Mouse (Mus musculus) gastrocnemius, postnatal 4 days (tissue): Measurements from ENCODE around the gene Dgkb. TPM values are rescaled to one million over a fixed set of nuclear protein-coding genes. Genes with fewer than 3 reads are reported as not detected.
A peak's percentile ranks its signal among the peaks of the same experiment; 100 is the strongest.

Source experiments
- DNase-seq, 2 experiments: peaks; one replicate each; pipeline ENCODE4 v3.0.0; 2021 to 2022; ENCODE audit warnings: low spot score in 2 of 2, mixed read lengths in 2 of 2
- total RNA-seq, 2 experiments: library from RNA; stranded (reverse); gene quantifications; 2 replicates each; pipeline ENCODE4 v1.2.3; 2021

Dgkb gene
- total RNA-seq, 2 experiments from 2014 or later = 2.3 to 3.4 TPM

DNA sequence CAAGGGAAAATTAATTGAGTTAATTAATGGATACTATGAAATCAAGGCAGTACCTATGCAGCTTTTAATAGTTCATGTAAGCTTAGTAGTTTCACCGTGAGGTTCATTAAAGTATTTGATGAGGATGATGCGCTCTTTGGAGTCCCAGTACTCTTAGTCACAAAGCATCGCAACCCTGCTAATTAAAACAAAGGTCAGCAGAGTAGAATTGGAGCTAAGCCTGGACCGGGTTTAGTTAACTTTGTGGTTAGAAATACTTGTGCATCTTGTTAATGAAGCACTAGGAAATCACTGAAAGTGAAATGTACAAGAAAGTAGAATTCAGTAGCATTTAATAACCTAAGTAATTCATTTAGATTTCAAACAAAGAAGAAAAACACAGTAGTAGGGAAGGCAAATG is 544.0 kb downstream of the Dgkb start:
- no peak for DNase-seq

DNA sequence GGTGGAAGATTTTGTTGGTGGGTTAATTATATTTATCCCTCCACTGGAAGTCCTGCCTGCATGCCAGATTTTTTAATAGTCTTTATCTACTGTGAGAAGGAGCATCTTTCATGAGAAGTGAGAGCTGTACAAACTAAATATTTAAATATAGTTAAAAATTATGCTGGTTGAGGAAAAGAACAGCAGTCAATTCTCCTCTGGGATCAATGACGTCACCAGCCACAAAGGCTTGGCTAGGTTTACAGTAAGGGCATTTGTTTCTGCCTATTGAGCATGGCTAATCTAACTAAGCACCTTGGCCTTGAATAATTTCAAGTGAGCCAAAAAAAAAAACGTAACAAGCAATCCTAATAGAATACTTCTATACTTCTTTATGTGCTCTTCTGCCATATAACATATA is 554.1 kb downstream of the Dgkb start:
- no peak for DNase-seq

DNA sequence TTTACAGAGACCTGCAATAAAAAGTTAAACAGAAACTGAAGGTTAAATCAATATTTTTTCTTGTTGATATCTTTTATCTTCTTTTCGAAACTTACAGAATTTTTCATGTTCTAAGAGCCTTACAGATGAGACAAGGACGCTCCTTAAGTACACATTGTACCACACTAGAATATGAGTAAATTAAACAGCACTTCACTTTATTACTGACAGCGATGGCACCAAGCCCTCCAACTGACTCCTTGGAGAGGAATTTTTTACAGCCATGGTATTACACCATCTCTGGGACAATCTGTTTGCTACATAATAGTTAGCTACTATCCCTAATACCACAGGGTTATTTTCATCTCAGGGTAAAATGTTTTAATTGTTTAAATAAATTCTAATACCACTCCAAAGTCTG is 556.6 kb downstream of the Dgkb start:
- DNase-seq = no peak

GRCm38 (mm10) chr12:38385942-38386341 is 568.4 kb downstream of the Dgkb start:
- DNase-seq = no peak

GRCm38 (mm10) chr12:38386991-38387390 is 569.5 kb downstream of the Dgkb start:
- DNase-seq = no peak

- no peak for DNase-seq
These were observed 570.1 kb downstream of the Dgkb start for GRCm38 (mm10) chr12:38387654-38388053.

DNA sequence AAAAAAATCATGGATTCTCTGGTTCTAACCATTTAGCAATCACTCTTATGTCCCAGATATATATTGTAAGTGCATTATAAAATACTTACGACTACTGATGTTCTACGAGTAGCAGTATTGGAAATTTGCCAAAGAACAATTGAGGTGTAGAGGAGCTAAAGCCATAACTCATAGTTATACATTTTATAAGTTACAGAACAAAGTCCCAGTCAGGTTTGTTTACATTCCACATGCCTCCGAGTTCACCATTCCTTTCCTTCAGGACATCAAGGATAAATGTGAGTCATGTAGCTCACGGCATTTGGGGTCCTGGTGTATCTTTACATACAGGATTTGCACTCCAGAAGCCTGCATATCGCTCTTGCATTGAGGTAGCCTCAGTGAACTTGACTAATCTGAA is 570.7 kb downstream of the Dgkb start:
- DNase-seq = no peak

DNA sequence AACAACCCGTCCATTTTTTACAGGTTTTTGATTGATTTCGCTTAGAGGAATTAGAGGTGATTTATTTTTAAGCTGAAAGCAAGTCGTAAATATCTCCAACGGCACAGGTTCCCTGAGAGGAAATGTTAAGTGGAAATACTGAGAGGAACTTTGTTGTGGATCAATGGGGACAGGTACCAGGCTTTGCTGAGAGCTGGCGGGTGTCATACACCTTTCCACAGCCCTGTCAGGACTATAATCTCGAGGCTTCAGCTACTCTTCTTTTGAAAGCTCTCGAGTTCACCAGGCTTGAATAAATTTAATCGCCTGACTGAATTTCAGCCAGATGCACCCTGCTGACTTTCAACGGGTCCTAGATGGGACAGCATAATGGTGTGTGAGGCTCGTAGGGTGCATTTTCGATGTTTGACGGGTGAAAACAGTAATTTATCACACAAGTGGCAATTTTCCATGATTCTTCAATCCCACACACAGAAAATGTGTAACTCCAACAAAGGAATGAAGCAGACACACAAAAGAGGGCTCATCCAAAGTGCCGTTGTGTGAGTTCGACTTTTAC is 580.3 kb downstream of the Dgkb start:
- no peak for DNase-seq

DNA sequence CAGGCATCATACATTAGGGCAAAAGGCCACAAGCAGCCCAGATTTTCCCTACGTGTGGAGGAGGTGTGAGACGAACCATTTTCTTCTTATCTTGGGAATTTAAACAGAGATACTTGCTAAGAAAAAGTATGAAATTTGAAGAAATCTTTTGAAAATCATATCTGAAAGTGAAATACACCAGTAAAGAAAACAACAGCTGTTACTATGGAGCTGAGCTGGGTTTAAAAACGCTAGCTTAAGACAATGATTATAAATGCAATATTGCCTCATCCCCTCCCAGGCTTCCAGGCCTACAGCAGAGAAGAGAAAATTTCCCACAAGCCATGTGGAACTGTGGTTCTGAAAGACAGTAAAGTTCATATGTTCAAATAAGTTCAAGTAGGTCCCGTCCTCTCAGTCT is 582.6 kb downstream of the Dgkb start:
- DNase-seq = no peak

DNA sequence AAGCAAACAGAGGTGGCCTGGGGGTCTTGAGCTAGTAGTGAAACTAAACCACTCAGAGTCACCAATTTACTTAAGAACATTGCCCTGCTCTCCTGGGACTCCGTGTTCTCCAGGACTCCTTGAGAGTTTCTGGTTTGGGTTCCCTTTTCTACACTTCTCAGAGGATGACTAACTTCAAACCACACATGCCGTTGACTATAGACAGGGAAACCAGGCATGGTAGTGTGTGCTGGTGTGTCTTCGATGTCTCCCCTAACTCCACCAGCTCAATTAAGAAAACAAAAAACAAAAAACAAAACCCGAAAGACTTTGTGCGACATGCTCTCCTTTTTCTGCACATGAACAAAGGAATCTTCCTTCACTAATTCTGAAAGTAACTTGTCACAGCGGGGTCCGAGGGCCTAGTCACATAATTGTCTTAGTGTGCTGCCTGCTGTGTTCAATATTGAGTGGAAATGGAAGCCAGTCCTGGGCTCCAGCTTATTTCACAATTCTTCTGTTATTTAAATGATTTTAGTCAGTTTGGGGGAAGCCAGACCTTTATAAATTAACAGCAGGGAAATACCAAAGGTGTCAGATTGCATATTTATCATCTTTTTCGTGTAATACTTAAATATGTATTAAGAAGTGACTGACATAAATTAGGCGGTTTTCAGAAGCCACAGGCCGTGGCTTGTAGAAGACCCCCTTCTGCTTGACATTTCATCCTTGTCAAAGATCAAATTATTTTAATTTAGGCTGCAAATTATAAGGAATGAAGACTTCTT is 618.0 kb downstream of the Dgkb start:
- DNase-seq = no peak

DNA sequence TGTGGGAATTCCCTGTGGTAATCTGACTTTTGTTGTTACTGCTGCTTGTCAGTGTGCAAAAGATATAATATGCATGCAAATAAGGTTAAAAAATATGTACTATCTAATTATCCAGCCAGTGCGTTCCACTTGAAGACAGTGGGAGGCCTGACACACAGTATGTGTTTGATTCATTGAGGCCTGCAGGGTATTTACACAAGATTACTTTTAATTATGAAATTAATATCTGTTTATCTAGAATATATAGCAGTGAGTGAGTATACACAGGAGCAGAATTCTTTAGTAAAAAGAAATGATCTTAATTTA is 618.6 kb downstream of the Dgkb start:
- no peak for DNase-seq

DNA sequence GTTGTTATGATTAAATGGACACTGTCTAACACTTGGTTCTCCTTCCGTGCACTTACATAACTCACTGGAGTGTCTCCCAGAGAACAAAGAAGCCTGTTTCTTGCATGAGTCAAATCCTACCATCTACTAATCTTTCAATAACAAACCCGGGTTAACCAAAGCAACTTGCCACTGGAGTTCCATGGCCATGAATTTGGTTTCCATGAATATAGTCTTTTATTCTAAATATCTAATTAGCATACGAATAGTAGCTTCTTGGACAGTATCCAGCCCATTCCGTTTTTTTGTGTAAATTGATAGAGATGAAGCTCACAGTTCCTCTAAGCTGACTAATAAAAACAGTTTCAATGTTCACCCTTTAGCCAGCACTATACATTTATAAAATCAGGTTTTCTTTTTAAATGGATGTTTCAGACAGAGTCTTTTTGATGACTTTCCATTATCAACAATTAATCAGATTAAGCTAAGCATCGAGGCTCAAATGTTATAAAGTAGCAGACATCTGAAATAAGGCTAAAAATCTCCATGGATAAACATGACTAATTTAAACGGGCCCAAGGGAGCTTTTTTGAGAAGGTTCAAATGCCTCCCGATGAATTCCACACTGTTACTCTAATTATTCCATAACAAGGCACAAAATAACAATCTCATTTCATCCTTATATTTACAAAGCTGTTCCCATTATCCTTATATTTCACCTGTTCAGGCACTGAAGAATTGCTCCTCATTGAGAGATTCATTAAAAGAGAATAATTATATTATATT is 633.0 kb downstream of the Dgkb start:
- DNase-seq = no peak

GRCm38 (mm10) chr12:38451677-38452076 is 634.2 kb downstream of the Dgkb start:
- no peak for DNase-seq

DNA sequence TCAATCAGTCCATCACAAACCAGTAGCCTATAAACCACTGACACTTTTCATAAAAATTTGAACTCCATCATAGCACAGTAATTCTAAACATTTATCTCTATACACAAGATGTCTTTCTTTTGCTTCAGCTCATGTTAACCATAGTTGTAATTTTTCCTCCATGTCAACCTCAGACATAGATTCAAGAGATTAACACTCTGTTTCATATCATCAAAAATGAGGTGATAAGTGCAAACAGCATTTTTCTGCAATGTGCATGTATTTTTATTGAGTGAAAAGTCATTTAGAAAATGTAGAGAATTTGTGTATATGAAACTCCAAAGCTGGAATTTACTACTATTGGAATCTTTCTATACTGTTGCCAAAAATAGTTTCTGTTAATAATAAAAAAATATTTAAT is 650.7 kb downstream of the Dgkb start:
- no peak for DNase-seq

DNA sequence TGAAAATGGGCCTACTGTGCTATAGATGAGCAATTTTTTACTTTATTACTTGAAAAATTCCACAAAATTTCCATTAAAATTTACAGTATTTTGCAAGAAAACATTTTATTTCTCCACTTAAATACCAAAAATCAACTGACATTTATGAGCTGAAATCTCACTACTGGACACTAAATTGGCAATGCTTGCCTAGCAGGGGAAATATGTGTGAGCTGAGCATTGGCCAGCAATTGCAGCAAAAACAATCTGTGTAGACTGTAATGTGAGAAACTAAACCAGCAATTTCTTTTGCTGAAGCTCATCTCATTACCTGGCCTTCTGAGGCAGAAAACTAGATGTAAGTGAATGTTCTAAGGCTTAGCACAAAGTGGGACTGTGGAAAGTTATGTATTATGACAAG is 651.1 kb downstream of the Dgkb start:
- no peak for DNase-seq

- DNase-seq = no peak
These were observed 679.7 kb downstream of the Dgkb start for GRCm38 (mm10) chr12:38497229-38497628.

DNA sequence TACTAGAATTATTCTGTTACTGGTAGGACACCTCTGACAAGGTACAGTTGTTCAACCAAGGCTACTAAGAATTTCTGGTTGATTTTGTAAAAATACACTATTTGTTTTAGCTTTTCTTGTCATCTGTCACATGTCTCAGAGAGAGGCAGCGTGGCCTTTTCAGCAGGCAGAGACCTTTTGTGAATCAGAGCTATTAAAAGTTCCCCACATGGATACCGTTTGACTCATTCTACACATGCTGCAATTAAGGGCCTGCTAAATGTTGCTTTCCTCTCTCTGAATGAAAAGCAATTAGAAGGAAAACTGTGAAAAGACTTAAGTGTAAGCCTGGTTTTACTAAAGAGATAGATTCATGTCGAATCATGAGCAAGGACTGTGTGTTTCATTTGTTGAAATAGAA is 683.4 kb downstream of the Dgkb start:
- DNase-seq = no peak

DNA sequence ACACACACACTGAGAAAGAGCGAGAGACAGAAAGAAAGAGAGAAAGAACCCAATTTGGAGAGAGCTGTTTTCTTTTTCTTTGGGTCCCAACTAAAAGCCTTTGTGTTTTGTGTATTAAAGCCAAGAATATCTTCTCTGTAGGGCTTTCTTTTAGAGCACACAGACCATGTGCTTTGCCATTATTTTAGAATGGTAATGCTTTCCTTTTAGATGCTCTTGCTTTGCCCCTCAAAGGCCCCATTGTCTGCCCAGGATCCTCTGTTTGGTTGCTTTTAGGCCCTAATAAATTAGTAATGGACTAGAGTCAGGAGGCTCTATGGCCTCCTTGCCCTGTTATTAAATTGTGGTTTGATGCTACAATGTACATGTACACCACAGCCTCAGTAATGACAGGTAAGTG is 690.7 kb downstream of the Dgkb start:
- DNase-seq = no peak

DNA sequence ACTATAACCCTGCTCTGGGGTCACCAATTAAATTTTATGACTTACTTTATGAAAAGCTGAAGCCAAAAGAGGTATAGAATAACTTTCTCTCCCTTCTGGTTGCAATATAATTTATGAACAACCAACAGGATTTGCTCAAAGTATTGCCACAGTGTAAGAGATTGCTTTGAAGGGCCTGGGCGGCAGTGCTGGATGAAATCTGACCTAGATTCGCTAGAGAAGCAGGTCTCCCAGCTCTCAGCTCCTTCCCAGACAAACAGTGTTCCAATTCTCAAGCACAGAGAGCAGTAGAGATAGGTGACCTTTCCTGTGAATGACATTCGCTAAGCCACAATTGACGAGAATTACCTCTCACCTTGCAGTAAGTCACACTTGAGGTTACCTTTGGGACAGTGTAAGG is 727.9 kb downstream of the Dgkb start:
- DNase-seq = no peak

GRCm38 (mm10) chr12:38577141-38577540 is 759.6 kb downstream of the Dgkb start:
- DNase-seq = no peak

DNA sequence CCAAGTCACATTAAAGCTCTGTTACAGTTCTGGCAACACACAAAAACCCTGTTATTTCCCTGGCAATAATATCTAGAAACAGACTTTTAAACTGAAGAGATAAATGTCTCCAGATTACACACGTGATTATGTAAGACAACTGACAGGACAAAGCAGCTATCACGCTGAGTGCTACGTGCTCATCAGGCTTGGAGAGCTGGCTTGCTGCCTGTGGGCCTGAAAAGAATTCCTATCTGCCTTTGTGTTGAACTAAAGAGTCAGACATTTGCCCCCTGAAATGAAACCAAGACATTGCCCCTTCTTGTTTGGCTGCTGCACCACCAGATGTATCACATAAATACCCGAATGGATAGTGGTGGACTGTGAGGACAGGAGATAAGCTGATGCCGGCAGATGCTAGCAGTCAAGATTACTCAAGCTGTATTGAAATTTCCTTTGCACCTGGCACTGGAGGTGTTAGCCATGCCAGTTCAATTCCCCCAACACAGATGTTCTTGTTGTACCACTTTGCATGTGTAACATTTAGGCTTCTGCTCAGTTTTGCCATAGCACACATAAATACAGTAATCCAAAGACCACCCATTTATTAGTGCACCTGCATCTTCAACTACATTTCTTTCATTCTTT is 761.8 kb downstream of the Dgkb start:
- peak in 1 of 2 experiments; percentile 5 for DNase-seq

DNA sequence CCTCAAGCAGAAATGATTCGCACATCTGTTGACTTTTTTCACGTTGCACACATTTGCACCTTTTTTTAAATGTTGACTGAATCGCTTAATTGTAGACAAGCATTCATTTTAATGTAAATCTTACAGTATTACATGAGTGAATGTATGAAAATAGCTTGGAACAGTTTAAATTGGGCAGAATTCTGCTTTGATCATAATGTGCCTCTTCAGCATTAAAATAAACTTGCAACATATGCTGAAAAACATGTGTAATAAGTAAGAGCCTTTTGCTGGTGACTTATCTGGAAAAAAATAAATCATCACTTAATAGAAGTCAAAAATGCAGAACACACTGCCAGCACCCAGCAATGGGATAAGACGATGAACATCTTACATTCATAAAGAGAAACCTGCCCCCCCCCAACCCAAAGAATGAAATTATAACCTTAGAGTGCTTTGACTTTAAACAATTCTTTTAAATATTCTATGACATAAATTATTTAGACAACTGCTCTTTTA is 768.9 kb downstream of the Dgkb start:
- no peak for DNase-seq
